Mouse (Mus musculus): ENCODE data around the gene Aldh4a1.
A peak's percentile ranks its signal among the peaks of the same experiment; 100 is the strongest.

Aldh4a1 gene

GRCm38 (mm10) chr4:139683728-139684638 is 61.3 kb downstream of the Aldh4a1 start:
- DNase-seq: no peak

GRCm38 (mm10) chr4:139684639-139685017 is 62.0 kb downstream of the Aldh4a1 start:
- DNase-seq: peak; percentile 63 to 76

GRCm38 (mm10) chr4:139688058-139688457 is 65.4 kb downstream of the Aldh4a1 start:
- DNase-seq: no peak

- DNase-seq: no peak
Measured at GRCm38 (mm10) chr4:139689627-139690269, 67.1 kb downstream of the Aldh4a1 start.

- no peak for DNase-seq
Measured at GRCm38 (mm10) chr4:139693315-139693714, 70.6 kb downstream of the Aldh4a1 start.

- no peak for DNase-seq
Measured at GRCm38 (mm10) chr4:139697755-139698154, 75.1 kb downstream of the Aldh4a1 start.

- DNase-seq: no peak
Measured at GRCm38 (mm10) chr4:139698602-139699001, 75.9 kb downstream of the Aldh4a1 start.
